ENCODE assay signal across 17 mouse cellular contexts in genomic region chr3:34658241-34658965, GRCm38 (mm10). TPM values are rescaled to one million over a fixed set of nuclear protein-coding genes. Genes with fewer than 3 reads are reported as not detected.
A peak's percentile ranks its signal among the peaks of the same experiment; 100 is the strongest.
DNase-seq lines count a peak whose midpoint lies in the region; ATAC-seq and TF ChIP-seq lines count a peak whose summit lies in the region.
"Had no signal": no experiment of that assay in that cellular context is flagged by ENCODE, and none has a peak within 500 bp of the region (broad histone marks: within the 10 kb centered on the region; RNA-seq: fewer than 3 reads in every experiment).

No protein-coding gene starts in this region.

- WGBS in forebrain, embryonic 12.5 days = 35% methylated on average over 7 of the region's 7 CpGs
- 55% methylated on average over 7 of the region's 7 CpGs for WGBS in hindbrain, embryonic 15.5 days

- H3K4me1 ChIP-seq in cortical plate, adult 2 months (ENCODE audit: control insufficient read depth, insufficient read depth, low read length) = no peaks in the 10 kb centered on the region
- peaks cover 76% of the 10 kb centered on the region for H3K4me1 ChIP-seq in forebrain, embryonic 12.5 days
- H3K4me1 ChIP-seq in hindbrain, embryonic 15.5 days (replicated peaks) = 0 out of 2 replicates have a peak, but pooled peaks cover 4% of the 10 kb centered on the region

- H3K4me2 ChIP-seq in forebrain, embryonic 12.5 days = peak overlapping the region; percentile 67
- H3K4me2 ChIP-seq in hindbrain, embryonic 15.5 days = peak overlapping the region; percentile 42
- H3K4me2 ChIP-seq: liver, embryonic 11.5 days had no signal

- intact Hi-C loops in gastrocnemius, adult 2 months (cut with DNase I) = no loop called here

- DNase-seq in neural tube, embryonic 10.5 days (ENCODE audit: extremely low spot score, low spot score) = peak; percentile 22
- no peak for DNase-seq in adrenal gland, postnatal 14 days
- no peak for DNase-seq in cerebellum, postnatal 4 days (ENCODE audit: low spot score in 2 of 2)
- DNase-seq in thymus, postnatal 0 days (ENCODE audit: low spot score) = no peak
- no peak for DNase-seq in gastrocnemius, adult 2 months
- DNase-seq: cerebellum, postnatal 36 days; heart, postnatal 10 days; kidney, adult 11 months; right cerebral cortex, postnatal 25 days had no signal

- peaks cover 8% of the 10 kb centered on the region; the same call in 1 of the 2 replicates for H3K27me3 ChIP-seq in forebrain, embryonic 12.5 days
- H3K27me3 ChIP-seq in hindbrain, embryonic 15.5 days = peaks cover 37% of the 10 kb centered on the region

- TF ChIP-seq CTCF in cortical plate, adult 2 months (IDR thresholded peaks at IDR 0.05; ENCODE audit: extremely low read depth, insufficient read depth, low read length) = no peak
- no peak for TF ChIP-seq CTCF in gastrocnemius, adult 2 months (IDR thresholded peaks at IDR 0.05)

- no peaks in the 10 kb centered on the region for H3K9me3 ChIP-seq in forebrain, embryonic 12.5 days
- no peaks in the 10 kb centered on the region for H3K9me3 ChIP-seq in hindbrain, embryonic 15.5 days

- H3K4me3 ChIP-seq in cortical plate, adult 2 months (ENCODE audit: insufficient read depth, low read length) = no peak overlapping the region
- peak overlapping the region; percentile 90 for H3K4me3 ChIP-seq in forebrain, embryonic 12.5 days (replicated peaks)
- no peak overlapping the region for H3K4me3 ChIP-seq in hindbrain, embryonic 15.5 days
- no peak overlapping the region for H3K4me3 ChIP-seq in gastrocnemius, adult 2 months
- H3K4me3 ChIP-seq: erythroblast, embryonic 14.5 days had no signal

- peak overlapping the region; percentile 84 for H3K9ac ChIP-seq in forebrain, embryonic 12.5 days
- 0 out of 2 replicates have a peak overlapping the region, but pooled peaks have one; percentile 25 for H3K9ac ChIP-seq in hindbrain, embryonic 15.5 days

- H3K27ac ChIP-seq in cortical plate, adult 2 months (ENCODE audit: insufficient read depth, low read length) = peak overlapping the region; percentile 66; the same call in 1 of the 2 replicates
- peak overlapping the region; percentile 96 for H3K27ac ChIP-seq in forebrain, embryonic 12.5 days
- H3K27ac ChIP-seq in hindbrain, embryonic 15.5 days (replicated peaks) = peak overlapping the region; percentile 87
- no peak overlapping the region for H3K27ac ChIP-seq in gastrocnemius, adult 2 months

- H3K36me3 ChIP-seq in forebrain, embryonic 12.5 days (replicated peaks) = no peaks in the 10 kb centered on the region; the same call in 1 of the 2 replicates
- H3K36me3 ChIP-seq in hindbrain, embryonic 15.5 days = no peaks in the 10 kb centered on the region

- TF ChIP-seq POLR2A in cortical plate, adult 2 months (IDR thresholded peaks at IDR 0.05; ENCODE audit: extremely low read depth, insufficient read depth, low read length) = no peak

- no peak for ATAC-seq in forebrain, embryonic 12.5 days (ENCODE audit: low FRiP score)
- ATAC-seq in hindbrain, embryonic 15.5 days (ENCODE audit: low FRiP score, low read depth) = no peak
- ATAC-seq: CD4-positive, CD25-positive, alpha-beta regulatory T cell, adult 4 months had no signal

RNA-seq across cellular contexts. Expression of gene Sox2, which starts 8.2 kb away (rescaled TPM):
- polyA plus RNA-seq in cortical plate, adult 2 months (2012; rRNA removed) = 27.0 and 30.5 TPM in 2 replicates
- polyA plus RNA-seq in forebrain, embryonic 12.5 days (2016; fragmentation: Nextera tagmentation; extraction: Ambion mirVana) = 75.5 and 77.0 TPM in 2 replicates
- polyA plus RNA-seq in hindbrain, embryonic 15.5 days (2015; fragmentation: Nextera tagmentation; extraction: Ambion mirVana) = 18.3 and 19.2 TPM in 2 replicates
- total RNA-seq in adrenal gland, postnatal 14 days (2021) = 0.63 and 0.75 TPM in 2 replicates
- polyA plus RNA-seq in thymus, postnatal 0 days (2015; fragmentation: Nextera tagmentation; extraction: Ambion mirVana) = 0.23 TPM in 1 of 2 replicates, not detected in the other
- not detected for total RNA-seq in gastrocnemius, adult 2 months (2021)
- total RNA-seq: megakaryocyte-erythroid progenitor cell, adult 5-6 weeks had no signal
- polyA plus RNA-seq: CD4-positive, CD25-positive, alpha-beta regulatory T cell, adult 4 months; erythroblast, embryonic 14.5 days; gonadal fat pad, adult 2 months had no signal

Comparison
In these comparisons a context has a peak if more than half of its experiments do, and no peak if none do; other contexts are left out.
1. RNA of gene Sox2, which starts 8.2 kb away (polyA plus RNA-seq): 75.5 to 77.0 TPM in forebrain, embryonic 12.5 days, 27.0 to 30.5 TPM in cortical plate, adult 2 months and 18.3 to 19.2 TPM in hindbrain, embryonic 15.5 days; 0.23 TPM in thymus, postnatal 0 days; every median in the first group is over 10 times any median in the second.